Mouse (Mus musculus) heart, postnatal 0 days (tissue): ENCODE data around the gene Svbp. TPM values are rescaled to one million over a fixed set of nuclear protein-coding genes. Genes with fewer than 3 reads are reported as not detected.

Experiments used
- ATAC-seq: fragments of 200-750 bp; cut with Nextera tagmentation; 2 replicates; pipeline ENCODE4 v1.8.0; 2017; ENCODE audit warnings: low read depth, moderate number of reproducible peaks, moderate library complexity; ENCODE audit not compliant: insufficient read depth
- DNase-seq: peaks from one replicate; pipeline ENCODE4 v3.0.0-alpha.2; 2016; ENCODE audit warnings: low spot score
- H3K27ac ChIP-seq: fragments of 300-500 bp; sonication (generic); 2 replicates; pipeline ENCODE4 v1.5.1; 2014; ENCODE audit warnings: low read depth, mild to moderate bottlenecking
- H3K27me3 ChIP-seq: fragments of 300-500 bp; sonication (generic); 2 replicates; pipeline ENCODE4 v1.6.1; 2014; ENCODE audit warnings: low read length, mixed read lengths; ENCODE audit not compliant: control insufficient read depth, insufficient read depth
- H3K36me3 ChIP-seq: fragments of 300-500 bp; sonication (generic); replicated peaks from 2 replicates; pipeline ENCODE4 v1.6.1; 2014; ENCODE audit warnings: low read length, mixed read lengths; ENCODE audit not compliant: control insufficient read depth, insufficient read depth
- H3K4me1 ChIP-seq: fragments of 300-500 bp; sonication (generic); 2 replicates; pipeline ENCODE4 v1.6.1; 2014; ENCODE audit warnings: antibody characterized with exemption; ENCODE audit not compliant: control insufficient read depth, insufficient read depth
- H3K4me2 ChIP-seq: fragments of 300-500 bp; sonication (generic); 2 replicates; pipeline ENCODE4 v1.6.1; 2014; ENCODE audit warnings: low read depth, mild to moderate bottlenecking, low read length, moderate library complexity
- H3K4me3 ChIP-seq: fragments of 300-500 bp; sonication (generic); 2 replicates; pipeline ENCODE4 v1.5.1; 2014; ENCODE audit warnings: low read depth, low read length
- H3K9ac ChIP-seq: fragments of 300-500 bp; sonication (generic); replicated peaks from 2 replicates; pipeline ENCODE4 v1.6.1; 2014; ENCODE audit warnings: low read depth, low read length, mixed read lengths
- H3K9me3 ChIP-seq: fragments of 300-500 bp; sonication (generic); replicated peaks from 2 replicates; pipeline ENCODE4 v1.6.1; 2016; ENCODE audit warnings: low read length; ENCODE audit not compliant: control insufficient read depth
- CTCF ChIP-seq: IDR thresholded peaks from 2 replicates; pipeline ENCODE4 v1.5.1; 2016; ENCODE audit warnings: antibody characterized with exemption, control low read depth, low read depth
- EP300 ChIP-seq: IDR thresholded peaks from 2 replicates; pipeline ENCODE4 v1.6.1; 2016; ENCODE audit warnings: antibody characterized with exemption, low read depth
- WGBS: fragments of 180-500 bp; shearing (Covaris S2); extraction: QIAGEN DNeasy Blood & Tissue Kit; methylation state at CpG from one replicate; pipeline ENCODE4 v1.1.7; 2014; 5-methylcytosine and 5-hydroxymethylcytosine counted together
- polyA plus RNA-seq: library from polyadenylated mRNA; unstranded; fragments of >200 nt; fragmentation: Nextera tagmentation; extraction: Ambion mirVana; gene quantifications from 2 replicates; pipeline ENCODE4 v1.2.1, GENCODE M21; 2015
- total RNA-seq: library from RNA; depleted of rRNA; stranded (reverse); fragments of >200 nt; gene quantifications from 2 replicates; pipeline ENCODE4 v1.2.3, GENCODE M21; 2014; ENCODE audit warnings: low replicate concordance; rRNA removed

Svbp gene
- total and polyA plus RNA-seq, 2 experiments from 2014 or later: 33.2 to 129 TPM

GRCm38 (mm10) chr4:119247462-119248235 lies 52.5 kb downstream of the Svbp start:
- peaks cover 8% of the 10 kb centered on the region; the same call in 1 of the 2 replicates for H3K4me1 ChIP-seq
- no peak overlapping the region for H3K9ac ChIP-seq
- H3K4me3 ChIP-seq: no peak overlapping the region
- DNase-seq: peak; percentile 69
- TF ChIP-seq EP300 (no peak), CTCF (peak; percentile 91)
- ATAC-seq: peak; percentile 67
- H3K27ac ChIP-seq: peak overlapping the region; percentile 47
- H3K27me3 ChIP-seq: no peaks in the 10 kb centered on the region
- no peaks in the 10 kb centered on the region for H3K9me3 ChIP-seq
- peaks cover 11% of the 10 kb centered on the region; the same call in 1 of the 2 replicates for H3K36me3 ChIP-seq
- no peak overlapping the region for H3K4me2 ChIP-seq
- WGBS: 45% methylated on average over 13 of the region's 13 CpGs

GRCm38 (mm10) chr4:119248407-119248965 lies 53.4 kb downstream of the Svbp start:
- Histone ChIP-seq H3K9ac (no peak overlapping the region), H3K9me3 (no peaks in the 10 kb centered on the region), H3K4me3 (no peak overlapping the region), H3K27ac (peak overlapping the region; percentile 47; the same call in 1 of the 2 replicates), H3K27me3 (no peaks in the 10 kb centered on the region), H3K4me1 (peaks cover 8% of the 10 kb centered on the region; the same call in 1 of the 2 replicates), H3K4me2 (no peak overlapping the region), H3K36me3 (peaks cover 8% of the 10 kb centered on the region; the same call in 1 of the 2 replicates)
- TF ChIP-seq EP300 (no peak), CTCF (no peak)
- WGBS: 51% methylated on average over 11 of the region's 11 CpGs
- ATAC-seq (no peak), DNase-seq (no peak)

Other genes starting within 250 kb of the Svbp start
- not detected in 2 replicates for gene Lao1, start 233.7 kb upstream of the Svbp start, total RNA-seq
- gene Lao1, start 233.7 kb upstream of the Svbp start, polyA plus RNA-seq: 0.10 TPM in 1 of 2 replicates, not detected in the other
- 93.0 and 120 TPM in 2 replicates for gene Slc2a1, start 86.6 kb upstream of the Svbp start, total RNA-seq
- 19.0 and 19.7 TPM in 2 replicates for gene Slc2a1, start 86.6 kb upstream of the Svbp start, polyA plus RNA-seq
- gene Zfp691, start 21.1 kb upstream of the Svbp start, total RNA-seq: 12.9 and 14.3 TPM in 2 replicates
- gene Zfp691, start 21.1 kb upstream of the Svbp start, polyA plus RNA-seq: 13.7 and 13.8 TPM in 2 replicates
- 0.15 TPM in 1 of 2 replicates, not detected in the other for gene Ermap, start 5.3 kb upstream of the Svbp start, total RNA-seq
- 0.51 and 0.57 TPM in 2 replicates for gene Ermap, start 5.3 kb upstream of the Svbp start, polyA plus RNA-seq
- not detected in 2 replicates for gene Tmem269, start 22.9 kb downstream of the Svbp start, total RNA-seq
- gene Tmem269, start 22.9 kb downstream of the Svbp start, polyA plus RNA-seq: not detected in 2 replicates
- 7.1 and 7.5 TPM in 2 replicates for gene AU022252, start 37.4 kb downstream of the Svbp start, total RNA-seq
- 15.5 and 18.4 TPM in 2 replicates for gene AU022252, start 37.4 kb downstream of the Svbp start, polyA plus RNA-seq
- 34.3 and 40.8 TPM in 2 replicates for gene P3h1, start 37.6 kb downstream of the Svbp start, total RNA-seq
- 20.5 and 23.5 TPM in 2 replicates for gene P3h1, start 37.6 kb downstream of the Svbp start, polyA plus RNA-seq
- not detected in 2 replicates for gene Cldn19, start 60.1 kb downstream of the Svbp start, total RNA-seq
- 0.05 TPM in 1 of 2 replicates, not detected in the other for gene Cldn19, start 60.1 kb downstream of the Svbp start, polyA plus RNA-seq
- gene Ybx1, start 99.3 kb downstream of the Svbp start, total RNA-seq: 292 and 309 TPM in 2 replicates
- 515 and 546 TPM in 2 replicates for gene Ybx1, start 99.3 kb downstream of the Svbp start, polyA plus RNA-seq
- gene Ppih, start 125.2 kb downstream of the Svbp start, total RNA-seq: 15.2 and 31.1 TPM in 2 replicates
- gene Ppih, start 125.2 kb downstream of the Svbp start, polyA plus RNA-seq: 21.5 and 26.0 TPM in 2 replicates
- gene Ccdc30, start 220.2 kb downstream of the Svbp start, total RNA-seq: not detected in 2 replicates
- 2.1 and 2.3 TPM in 2 replicates for gene Ccdc30, start 220.2 kb downstream of the Svbp start, polyA plus RNA-seq
- gene Ppcs, start 227.1 kb downstream of the Svbp start, total RNA-seq: 17.4 and 22.5 TPM in 2 replicates
- gene Ppcs, start 227.1 kb downstream of the Svbp start, polyA plus RNA-seq: 39.3 and 40.0 TPM in 2 replicates
- not detected in 2 replicates for gene Zmynd12, start 227.5 kb downstream of the Svbp start, total RNA-seq
- 0.21 and 0.37 TPM in 2 replicates for gene Zmynd12, start 227.5 kb downstream of the Svbp start, polyA plus RNA-seq